Mouse (Mus musculus) T-helper 2 cell (primary cell): ENCODE results near the gene Lect2.

Experiments used
- in situ Hi-C: fragments of 300-600 bp; cut with MboI, MseI; formaldehyde crosslinking; loops from one replicate; pipeline ENCODE4 v1.15.1; 2025; ENCODE audit warnings: high pct_unique_total_duplicates

Gene Lect2

GRCm38 (mm10) chr13:56548401-56548800 is at the start of gene Lect2:
Gene Lect2, minus strand, starts transcription at chr13:56548502.
- in situ Hi-C loops: no loop called here

GRCm38 (mm10) chr13:56597296-56597695 is 49.0 kb upstream of the Lect2 start:
- in situ Hi-C loops: no loop called here

GRCm38 (mm10) chr13:56595246-56595645 is 46.9 kb upstream of the Lect2 start:
- in situ Hi-C loops: no loop called here

- in situ Hi-C loops: no loop called here
Measured at GRCm38 (mm10) chr13:56593961-56594391, 45.7 kb upstream of the Lect2 start.

- in situ Hi-C loops: no loop called here
Measured at GRCm38 (mm10) chr13:56593196-56593595, 44.9 kb upstream of the Lect2 start.

- in situ Hi-C loops: no loop called here
Measured at GRCm38 (mm10) chr13:56591939-56592338, 43.6 kb upstream of the Lect2 start.

GRCm38 (mm10) chr13:56591191-56591590 is 42.9 kb upstream of the Lect2 start:
- in situ Hi-C loops: no loop called here

- in situ Hi-C loops: no loop called here
Measured at GRCm38 (mm10) chr13:56590202-56590601, 41.9 kb upstream of the Lect2 start.

- in situ Hi-C loops: no loop called here
Measured at GRCm38 (mm10) chr13:56588454-56589117, 40.3 kb upstream of the Lect2 start.

GRCm38 (mm10) chr13:56586046-56586445 is 37.7 kb upstream of the Lect2 start:
- in situ Hi-C loops: no loop called here

GRCm38 (mm10) chr13:56582720-56583119 is 34.4 kb upstream of the Lect2 start:
- in situ Hi-C loops: no loop called here

- in situ Hi-C loops: no loop called here
Measured at GRCm38 (mm10) chr13:56581961-56582434, 33.7 kb upstream of the Lect2 start.

GRCm38 (mm10) chr13:56581512-56581911 is 33.2 kb upstream of the Lect2 start:
- in situ Hi-C loops: no loop called here

GRCm38 (mm10) chr13:56580450-56580849 is 32.1 kb upstream of the Lect2 start:
- in situ Hi-C loops: no loop called here

- in situ Hi-C loops: no loop called here
Measured at GRCm38 (mm10) chr13:56578097-56578496, 29.8 kb upstream of the Lect2 start.

- in situ Hi-C loops: no loop called here
Measured at GRCm38 (mm10) chr13:56575701-56576321, 27.5 kb upstream of the Lect2 start.

GRCm38 (mm10) chr13:56575074-56575473 is 26.8 kb upstream of the Lect2 start:
- in situ Hi-C loops: no loop called here

- in situ Hi-C loops: no loop called here
Measured at GRCm38 (mm10) chr13:56571645-56572044, 23.3 kb upstream of the Lect2 start.

GRCm38 (mm10) chr13:56566336-56566735 is 18.0 kb upstream of the Lect2 start:
- in situ Hi-C loops: no loop called here

GRCm38 (mm10) chr13:56563075-56563474 is 14.8 kb upstream of the Lect2 start:
- in situ Hi-C loops: no loop called here

GRCm38 (mm10) chr13:56561129-56561528 is 12.8 kb upstream of the Lect2 start:
- in situ Hi-C loops: no loop called here

GRCm38 (mm10) chr13:56559841-56560370 is 11.6 kb upstream of the Lect2 start:
- in situ Hi-C loops: no loop called here

- in situ Hi-C loops: no loop called here
Measured at GRCm38 (mm10) chr13:56558811-56559210, 10.5 kb upstream of the Lect2 start.
